Comparison of ENCODE assay signal across 8 mouse cellular contexts in genomic region chr12:9570496-9570995, GRCm38 (mm10). TPM values are rescaled to one million over a fixed set of nuclear protein-coding genes. Genes with fewer than 3 reads are reported as not detected.
DNase-seq lines count a peak whose midpoint lies in the region; ATAC-seq and TF ChIP-seq lines count a peak whose summit lies in the region.

No protein-coding gene starts in this region.

- no peaks in the 10 kb centered on the region for H3K36me3 ChIP-seq in embryonic facial prominence, embryonic 12.5 days
- H3K36me3 ChIP-seq in hindbrain, embryonic 16.5 days (ENCODE audit: control insufficient read depth, insufficient read depth, low read length) = no peaks in the 10 kb centered on the region
- H3K36me3 ChIP-seq in midbrain, embryonic 15.5 days (replicated peaks) = no peaks in the 10 kb centered on the region

- H3K9ac ChIP-seq in embryonic facial prominence, embryonic 12.5 days = peak overlapping the region; percentile 3; the same call in 1 of the 2 replicates
- H3K9ac ChIP-seq in hindbrain, embryonic 16.5 days (ENCODE audit: low read depth, low read length) = no peak overlapping the region
- H3K9ac ChIP-seq in midbrain, embryonic 15.5 days = no peak overlapping the region

- no peaks in the 10 kb centered on the region for H3K9me3 ChIP-seq in embryonic facial prominence, embryonic 12.5 days
- H3K9me3 ChIP-seq in hindbrain, embryonic 16.5 days (ENCODE audit: control insufficient read depth, low read length) = no peaks in the 10 kb centered on the region
- no peaks in the 10 kb centered on the region for H3K9me3 ChIP-seq in midbrain, embryonic 15.5 days

- no peak for TF ChIP-seq CTCF in gastrocnemius, adult 2 months (IDR thresholded peaks at IDR 0.05)

- intact Hi-C loops in gastrocnemius, adult 2 months (cut with DNase I) = loop anchor here (1.0 to 5.0 kb wide), 4 partner anchors 518 to 967 kb away; no protein-coding TSS in a partner anchor
- intact Hi-C loops in gastrocnemius, postnatal 36 days (cut with DNase I) = no loop called here

- DNase-seq in gastrocnemius, adult 2 months = no peak
- DNase-seq in gastrocnemius, postnatal 36 days = no peak
- DNase-seq in adrenal gland, postnatal 4 days (ENCODE audit: low spot score in 2 of 2) = no peak
- no peak for DNase-seq in layer of hippocampus, postnatal 10 days (ENCODE audit: low spot score in 2 of 2)

- peaks cover 32% of the 10 kb centered on the region for H3K27me3 ChIP-seq in embryonic facial prominence, embryonic 12.5 days
- H3K27me3 ChIP-seq in hindbrain, embryonic 16.5 days (replicated peaks; ENCODE audit: control insufficient read depth, insufficient read depth, low read length) = peaks cover 32% of the 10 kb centered on the region
- peaks cover 67% of the 10 kb centered on the region for H3K27me3 ChIP-seq in midbrain, embryonic 15.5 days (replicated peaks)

- ATAC-seq in embryonic facial prominence, embryonic 12.5 days (ENCODE audit: insufficient number of reproducible peaks, insufficient read depth, low FRiP score, low TSS enrichment) = no peak
- ATAC-seq in hindbrain, embryonic 16.5 days = no peak
- no peak for ATAC-seq in midbrain, embryonic 15.5 days (replicated peaks)
- no peak for ATAC-seq in activated CD4-positive, CD25-positive, alpha-beta regulatory T cell, adult 4 months

- WGBS in embryonic facial prominence, embryonic 12.5 days = under 1% methylated on average over 17 of the region's 17 CpGs
- WGBS in hindbrain, embryonic 16.5 days = under 1% methylated on average over 17 of the region's 17 CpGs
- WGBS in midbrain, embryonic 15.5 days = 1% methylated on average over 17 of the region's 17 CpGs

- H3K4me1 ChIP-seq in embryonic facial prominence, embryonic 12.5 days = peaks cover 13% of the 10 kb centered on the region
- peaks cover 9% of the 10 kb centered on the region for H3K4me1 ChIP-seq in hindbrain, embryonic 16.5 days (ENCODE audit: control insufficient read depth, insufficient read depth, low read depth, low read length)
- H3K4me1 ChIP-seq in midbrain, embryonic 15.5 days = peaks cover 17% of the 10 kb centered on the region

- peak overlapping the region; percentile 70 for H3K4me3 ChIP-seq in gastrocnemius, adult 2 months
- H3K4me3 ChIP-seq in embryonic facial prominence, embryonic 12.5 days = peak overlapping the region; percentile 36
- peak overlapping the region; percentile 33 for H3K4me3 ChIP-seq in hindbrain, embryonic 16.5 days (ENCODE audit: low read length)
- peak overlapping the region; percentile 33 for H3K4me3 ChIP-seq in midbrain, embryonic 15.5 days

- peak overlapping the region; percentile 56 for H3K4me2 ChIP-seq in embryonic facial prominence, embryonic 12.5 days (replicated peaks)
- peak overlapping the region; percentile 58 for H3K4me2 ChIP-seq in hindbrain, embryonic 16.5 days (ENCODE audit: low read length)
- peak overlapping the region; percentile 50 for H3K4me2 ChIP-seq in midbrain, embryonic 15.5 days

- peak overlapping the region; percentile 62 for H3K27ac ChIP-seq in gastrocnemius, adult 2 months
- H3K27ac ChIP-seq in embryonic facial prominence, embryonic 12.5 days = no peak overlapping the region
- H3K27ac ChIP-seq in hindbrain, embryonic 16.5 days (ENCODE audit: low read depth, low read length) = no peak overlapping the region
- no peak overlapping the region for H3K27ac ChIP-seq in midbrain, embryonic 15.5 days

RNA-seq across cellular contexts. Expression of gene Osr1, which starts 0.6 kb away (rescaled TPM):
- total RNA-seq in gastrocnemius, adult 2 months (2021) = 1 to 10 TPM; 2.7 to 4.2 TPM
- 1 to 10 TPM; 2.0 to 2.5 TPM for total RNA-seq in gastrocnemius, postnatal 36 days (2021)
- 87.4 and 88.0 TPM in 2 replicates for polyA plus RNA-seq in embryonic facial prominence, embryonic 12.5 days (2016; fragmentation: Nextera tagmentation; extraction: Ambion mirVana)
- 9.3 and 14.5 TPM in 2 replicates for polyA plus RNA-seq in hindbrain, embryonic 16.5 days (2015; fragmentation: Nextera tagmentation; extraction: Ambion mirVana)
- 10.5 and 16.3 TPM in 2 replicates for polyA plus RNA-seq in midbrain, embryonic 15.5 days (2015; fragmentation: Nextera tagmentation; extraction: Ambion mirVana)
- not detected for polyA plus RNA-seq in activated CD4-positive, CD25-positive, alpha-beta regulatory T cell, adult 4 months (2017; shearing (Covaris generic))
- total RNA-seq in adrenal gland, postnatal 4 days (2021) = 1 to 10 TPM; 8.4 to 10.0 TPM
- total RNA-seq in layer of hippocampus, postnatal 10 days (2021) = 1 to 10 TPM; 5.5 to 9.7 TPM
